Mouse (Mus musculus): Measurements from ENCODE around the gene E130308A19Rik.
A peak's percentile ranks its signal among the peaks of the same experiment; 100 is the strongest.

GRCm38 (mm10) chr4:59760636-59761364 is 134.8 kb downstream of the E130308A19Rik start:
- TF ChIP-seq CTCF (IDR thresholded peaks at IDR 0.05; ENCODE audit: borderline replicate concordance, extremely low read depth, insufficient read depth, insufficient read length) (peak; percentile 59; the same call in 1 of the 2 replicates), POLR2A (IDR thresholded peaks at IDR 0.05; ENCODE audit: borderline replicate concordance, extremely low read depth, insufficient read depth, insufficient read length, poor library complexity, severe bottlenecking) (no peak)

Measured in brain, embryonic 14.5 days (tissue).